Mouse (Mus musculus) stomach, embryonic 14.5 days (tissue): ENCODE results near the gene Elovl3. TPM values are rescaled to one million over a fixed set of nuclear protein-coding genes. Genes with fewer than 3 reads are reported as not detected.

ENCODE experiments used
- ATAC-seq: fragments of 200-750 bp; cut with Nextera tagmentation; 2 replicates; pipeline ENCODE4 v1.8.0; 2017; ENCODE audit warnings: low read depth, moderate TSS enrichment; ENCODE audit not compliant: insufficient number of reproducible peaks, insufficient read depth, low FRiP score
- H3K27ac ChIP-seq: fragments of 300-500 bp; sonication (generic); 2 replicates; pipeline ENCODE4 v1.5.1; 2014; ENCODE audit warnings: mild to moderate bottlenecking, low read length, moderate library complexity, mixed read lengths
- H3K27me3 ChIP-seq: fragments of 300-500 bp; sonication (generic); 2 replicates; pipeline ENCODE4 v1.6.1; 2014; ENCODE audit warnings: low read length, control low read depth, mixed read lengths; ENCODE audit not compliant: control insufficient read depth, insufficient read depth
- H3K36me3 ChIP-seq: fragments of 300-500 bp; sonication (generic); 2 replicates; pipeline ENCODE4 v1.6.1; 2014; ENCODE audit warnings: mild to moderate bottlenecking, control low read depth, low read length, moderate library complexity, mixed read lengths; ENCODE audit not compliant: control insufficient read depth, insufficient read depth
- H3K4me1 ChIP-seq: fragments of 300-500 bp; sonication (generic); 2 replicates; pipeline ENCODE4 v1.6.1; 2014; ENCODE audit warnings: low read length, control low read depth, mixed read lengths; ENCODE audit not compliant: control insufficient read depth, insufficient read depth
- H3K4me2 ChIP-seq: fragments of 300-500 bp; sonication (generic); replicated peaks from 2 replicates; pipeline ENCODE4 v1.6.1; 2014; ENCODE audit warnings: low read depth, low read length, control low read depth
- H3K4me3 ChIP-seq: fragments of 300-500 bp; sonication (generic); 2 replicates; pipeline ENCODE4 v1.5.1; 2014; ENCODE audit warnings: low read depth, low read length, control low read depth
- H3K9ac ChIP-seq: fragments of 300-500 bp; sonication (generic); replicated peaks from 2 replicates; pipeline ENCODE4 v1.6.1; 2014; ENCODE audit warnings: low read depth, mild to moderate bottlenecking, control low read depth, low read length, moderate library complexity, mixed read lengths
- H3K9me3 ChIP-seq: fragments of 300-500 bp; sonication (generic); 2 replicates; pipeline ENCODE4 v1.6.1; 2016; ENCODE audit warnings: low read depth, low read length, control low read depth; ENCODE audit not compliant: control insufficient read depth
- WGBS: fragments of 180-500 bp; shearing (Covaris S2); extraction: QIAGEN DNeasy Blood & Tissue Kit; methylation state at CpG from one replicate; pipeline ENCODE4 v1.1.7; 2014; 5-methylcytosine and 5-hydroxymethylcytosine counted together
- polyA plus RNA-seq: library from polyadenylated mRNA; unstranded; fragments of >200 nt; fragmentation: Nextera tagmentation; extraction: Ambion mirVana; gene quantifications from 2 replicates; pipeline ENCODE4 v1.2.1, GENCODE M21; 2014

The Elovl3 gene
- polyA plus RNA-seq, 1 experiment from 2014 or later = not detected

GRCm38 (mm10) chr19:46103437-46104186 lies 28.1 kb upstream of the Elovl3 start:
- WGBS = 75% methylated on average over 6 of the region's 6 CpGs

GRCm38 (mm10) chr19:46104187-46104557 lies 27.5 kb upstream of the Elovl3 start:
- Histone ChIP-seq H3K36me3 (no peaks in the 10 kb centered on the region), H3K4me2 (no peak overlapping the region), H3K9ac (no peak overlapping the region), H3K27me3 (no peaks in the 10 kb centered on the region), H3K4me1 (no peaks in the 10 kb centered on the region), H3K9me3 (no peaks in the 10 kb centered on the region), H3K4me3 (no peak overlapping the region), H3K27ac (no peak overlapping the region)
- WGBS = 63% methylated on average over 2 of the region's 2 CpGs
- ATAC-seq = no peak

More at GRCm38 (mm10) chr19:46103437-46104186, 28.1 kb upstream of the Elovl3 start:
- no peaks in the 10 kb centered on the region for H3K9me3 ChIP-seq
- no peak for ATAC-seq
- no peak overlapping the region for H3K4me2 ChIP-seq
- H3K4me1 ChIP-seq = no peaks in the 10 kb centered on the region
- no peak overlapping the region for H3K27ac ChIP-seq
- H3K27me3 ChIP-seq = no peaks in the 10 kb centered on the region
- no peaks in the 10 kb centered on the region for H3K36me3 ChIP-seq
- no peak overlapping the region for H3K9ac ChIP-seq
- no peak overlapping the region for H3K4me3 ChIP-seq

GRCm38 (mm10) chr19:46110214-46110613 lies 21.5 kb upstream of the Elovl3 start:
- Histone ChIP-seq H3K27me3 (no peaks in the 10 kb centered on the region), H3K4me1 (no peaks in the 10 kb centered on the region), H3K27ac (no peak overlapping the region), H3K9ac (no peak overlapping the region), H3K9me3 (no peaks in the 10 kb centered on the region), H3K36me3 (no peaks in the 10 kb centered on the region), H3K4me2 (no peak overlapping the region), H3K4me3 (no peak overlapping the region)
- WGBS = 74% methylated on average over 2 of the region's 2 CpGs
- ATAC-seq = no peak

GRCm38 (mm10) chr19:46110781-46111180 lies 20.9 kb upstream of the Elovl3 start:
- no peak overlapping the region for H3K27ac ChIP-seq
- no peak overlapping the region for H3K4me3 ChIP-seq
- no peak overlapping the region for H3K9ac ChIP-seq
- no peak overlapping the region for H3K4me2 ChIP-seq
- no peaks in the 10 kb centered on the region for H3K4me1 ChIP-seq
- WGBS = 86% methylated on average over 5 of the region's 5 CpGs
- no peak for ATAC-seq
- H3K27me3 ChIP-seq = no peaks in the 10 kb centered on the region
- no peaks in the 10 kb centered on the region for H3K9me3 ChIP-seq
- H3K36me3 ChIP-seq = no peaks in the 10 kb centered on the region

- H3K9me3 ChIP-seq = no peaks in the 10 kb centered on the region
- no peak for ATAC-seq
- H3K27ac ChIP-seq = no peak overlapping the region
- no peak overlapping the region for H3K4me2 ChIP-seq
- H3K4me1 ChIP-seq = no peaks in the 10 kb centered on the region
- no peak overlapping the region for H3K4me3 ChIP-seq
- no peaks in the 10 kb centered on the region for H3K36me3 ChIP-seq
- H3K9ac ChIP-seq = no peak overlapping the region
- no peaks in the 10 kb centered on the region for H3K27me3 ChIP-seq
- 53% methylated on average over 4 of the region's 4 CpGs for WGBS
Measured at GRCm38 (mm10) chr19:46114617-46115016, 17.1 kb upstream of the Elovl3 start.

- no peaks in the 10 kb centered on the region for H3K36me3 ChIP-seq
- no peak overlapping the region for H3K4me2 ChIP-seq
- no peaks in the 10 kb centered on the region for H3K27me3 ChIP-seq
- no peaks in the 10 kb centered on the region for H3K4me1 ChIP-seq
- no peaks in the 10 kb centered on the region for H3K9me3 ChIP-seq
- H3K4me3 ChIP-seq = no peak overlapping the region
- ATAC-seq = no peak
- H3K27ac ChIP-seq = no peak overlapping the region
- no peak overlapping the region for H3K9ac ChIP-seq
- WGBS = 88% methylated on average over 3 of the region's 3 CpGs
Measured at GRCm38 (mm10) chr19:46119458-46119857, 12.2 kb upstream of the Elovl3 start.

GRCm38 (mm10) chr19:46120872-46121271 lies 10.8 kb upstream of the Elovl3 start:
- Histone ChIP-seq H3K4me1 (no peaks in the 10 kb centered on the region), H3K4me2 (no peak overlapping the region), H3K27me3 (no peaks in the 10 kb centered on the region), H3K27ac (no peak overlapping the region), H3K9me3 (no peaks in the 10 kb centered on the region), H3K36me3 (no peaks in the 10 kb centered on the region), H3K9ac (no peak overlapping the region), H3K4me3 (no peak overlapping the region)
- 71% methylated on average over 6 of the region's 6 CpGs for WGBS
- no peak for ATAC-seq

DNA sequence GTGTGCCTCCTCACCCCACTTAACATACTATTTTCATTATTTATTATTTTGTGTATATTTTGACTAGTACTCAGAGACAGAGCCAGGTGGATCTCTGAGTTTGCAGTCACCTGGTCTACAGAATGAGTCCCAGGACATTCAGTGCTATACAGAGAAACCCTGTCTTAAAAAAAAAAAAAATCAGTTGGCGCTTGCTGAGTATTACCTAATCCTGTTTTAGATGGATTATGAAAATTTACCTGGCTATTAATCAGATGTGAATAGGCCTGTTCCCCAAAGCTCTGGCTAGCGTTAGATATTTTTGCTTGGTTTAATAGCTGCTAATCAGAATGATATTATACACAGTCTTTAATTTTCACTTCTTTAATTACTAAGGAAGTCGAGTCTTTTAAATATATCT lies 7.8 kb upstream of the Elovl3 start:
- Histone ChIP-seq H3K4me3 (no peak overlapping the region), H3K9me3 (no peaks in the 10 kb centered on the region), H3K27me3 (no peaks in the 10 kb centered on the region), H3K36me3 (no peaks in the 10 kb centered on the region), H3K4me1 (no peaks in the 10 kb centered on the region), H3K27ac (no peak overlapping the region), H3K4me2 (no peak overlapping the region), H3K9ac (no peak overlapping the region)
- 76% methylated on average over 3 of the region's 3 CpGs for WGBS
- no peak for ATAC-seq

GRCm38 (mm10) chr19:46124651-46125050 lies 7.0 kb upstream of the Elovl3 start:
- no peak overlapping the region for H3K9ac ChIP-seq
- ATAC-seq = no peak
- H3K27ac ChIP-seq = no peak overlapping the region
- no peaks in the 10 kb centered on the region for H3K4me1 ChIP-seq
- no peaks in the 10 kb centered on the region for H3K9me3 ChIP-seq
- H3K4me2 ChIP-seq = no peak overlapping the region
- no peaks in the 10 kb centered on the region for H3K36me3 ChIP-seq
- no peak overlapping the region for H3K4me3 ChIP-seq
- no peaks in the 10 kb centered on the region for H3K27me3 ChIP-seq
